Mouse (Mus musculus): ENCODE results near the gene Ccl3. TPM values are rescaled to one million over a fixed set of nuclear protein-coding genes. Genes with fewer than 3 reads are reported as not detected.

The Ccl3 gene
- polyA plus RNA-seq, 1 experiment = not detected

- H3K4me3 ChIP-seq (ENCODE audit: low read depth, low read length) = no peak within 1 kb of the TSS
- H3K36me3 ChIP-seq (ENCODE audit: control insufficient read depth, insufficient read depth, low read length, poor library complexity, severe bottlenecking) = no peaks in the 10 kb centered on the region
- no peaks in the 10 kb centered on the region for H3K27me3 ChIP-seq (ENCODE audit: control insufficient read depth, insufficient read depth, low read length, poor library complexity, severe bottlenecking)
- H3K4me1 ChIP-seq (ENCODE audit: control insufficient read depth, insufficient read depth, low read length) = no peaks in the 10 kb centered on the region
- TF ChIP-seq CTCF (IDR thresholded peaks at IDR 0.05; ENCODE audit: low read depth, low read length) (no peak), POLR2A (IDR thresholded peaks at IDR 0.05; ENCODE audit: insufficient read depth, low read length) (no peak), EP300 (IDR thresholded peaks at IDR 0.05; ENCODE audit: insufficient read depth, low read depth, low read length) (no peak)
- no peak within 1 kb of the TSS for H3K9ac ChIP-seq (ENCODE audit: low read depth, poor library complexity, severe bottlenecking)
- no peaks in the 10 kb centered on the region for H3K9me3 ChIP-seq (replicated peaks; ENCODE audit: control insufficient read depth, insufficient read depth, low read length, poor library complexity, severe bottlenecking)
- no peak within 1 kb of the TSS for H3K27ac ChIP-seq (ENCODE audit: insufficient read depth, low read length)
These were observed 13.0 kb upstream of the Ccl3 start, which contains the start of gene Ccl4 for GRCm38 (mm10) chr11:83662204-83662603. Gene Ccl4, plus strand, starts transcription at chr11:83662584.

GRCm38 (mm10) chr11:83658797-83659196 lies 9.6 kb upstream of the Ccl3 start:
- Histone ChIP-seq H3K9ac (ENCODE audit: low read depth, poor library complexity, severe bottlenecking) (no peak overlapping the region), H3K27ac (ENCODE audit: insufficient read depth, low read length) (no peak overlapping the region), H3K4me3 (ENCODE audit: low read depth, low read length) (no peak overlapping the region), H3K27me3 (ENCODE audit: control insufficient read depth, insufficient read depth, low read length, poor library complexity, severe bottlenecking) (no peaks in the 10 kb centered on the region; the same call in 1 of the 2 replicates), H3K36me3 (ENCODE audit: control insufficient read depth, insufficient read depth, low read length, poor library complexity, severe bottlenecking) (no peaks in the 10 kb centered on the region), H3K4me1 (ENCODE audit: control insufficient read depth, insufficient read depth, low read length) (no peaks in the 10 kb centered on the region), H3K9me3 (replicated peaks; ENCODE audit: control insufficient read depth, insufficient read depth, low read length, poor library complexity, severe bottlenecking) (no peaks in the 10 kb centered on the region)
- TF ChIP-seq EP300 (IDR thresholded peaks at IDR 0.05; ENCODE audit: insufficient read depth, low read depth, low read length) = no peak

GRCm38 (mm10) chr11:83657508-83657907 lies 8.4 kb upstream of the Ccl3 start:
- H3K27me3 ChIP-seq (ENCODE audit: control insufficient read depth, insufficient read depth, low read length, poor library complexity, severe bottlenecking) = no peaks in the 10 kb centered on the region; the same call in 1 of the 2 replicates
- no peaks in the 10 kb centered on the region for H3K36me3 ChIP-seq (ENCODE audit: control insufficient read depth, insufficient read depth, low read length, poor library complexity, severe bottlenecking)
- no peak overlapping the region for H3K27ac ChIP-seq (ENCODE audit: insufficient read depth, low read length)
- no peaks in the 10 kb centered on the region for H3K9me3 ChIP-seq (replicated peaks; ENCODE audit: control insufficient read depth, insufficient read depth, low read length, poor library complexity, severe bottlenecking)
- no peak for TF ChIP-seq CTCF (IDR thresholded peaks at IDR 0.05; ENCODE audit: low read depth, low read length)
- TF ChIP-seq EP300 (IDR thresholded peaks at IDR 0.05; ENCODE audit: insufficient read depth, low read depth, low read length) = no peak
- TF ChIP-seq POLR2A (IDR thresholded peaks at IDR 0.05; ENCODE audit: insufficient read depth, low read length) = no peak
- H3K4me1 ChIP-seq (ENCODE audit: control insufficient read depth, insufficient read depth, low read length) = no peaks in the 10 kb centered on the region
- no peak overlapping the region for H3K4me3 ChIP-seq (ENCODE audit: low read depth, low read length)
- no peak overlapping the region for H3K9ac ChIP-seq (ENCODE audit: low read depth, poor library complexity, severe bottlenecking)

- H3K27me3 ChIP-seq (ENCODE audit: control insufficient read depth, insufficient read depth, low read length, poor library complexity, severe bottlenecking) = no peaks in the 10 kb centered on the region; the same call in 1 of the 2 replicates
These were observed 5.5 kb upstream of the Ccl3 start for GRCm38 (mm10) chr11:83654606-83655005.

GRCm38 (mm10) chr11:83646356-83647149 lies 2.6 kb downstream of the Ccl3 start:
- Histone ChIP-seq H3K4me1 (ENCODE audit: control insufficient read depth, insufficient read depth, low read length) (no peaks in the 10 kb centered on the region), H3K27me3 (ENCODE audit: control insufficient read depth, insufficient read depth, low read length, poor library complexity, severe bottlenecking) (no peaks in the 10 kb centered on the region), H3K36me3 (ENCODE audit: control insufficient read depth, insufficient read depth, low read length, poor library complexity, severe bottlenecking) (no peaks in the 10 kb centered on the region), H3K27ac (ENCODE audit: insufficient read depth, low read length) (no peak overlapping the region), H3K9me3 (replicated peaks; ENCODE audit: control insufficient read depth, insufficient read depth, low read length, poor library complexity, severe bottlenecking) (no peaks in the 10 kb centered on the region), H3K4me3 (ENCODE audit: low read depth, low read length) (no peak overlapping the region), H3K9ac (ENCODE audit: low read depth, poor library complexity, severe bottlenecking) (no peak overlapping the region)
- TF ChIP-seq EP300 (IDR thresholded peaks at IDR 0.05; ENCODE audit: insufficient read depth, low read depth, low read length) (no peak), POLR2A (IDR thresholded peaks at IDR 0.05; ENCODE audit: insufficient read depth, low read length) (no peak), CTCF (IDR thresholded peaks at IDR 0.05; ENCODE audit: low read depth, low read length) (no peak)

More at GRCm38 (mm10) chr11:83654606-83655005, 5.5 kb upstream of the Ccl3 start:
- Histone ChIP-seq H3K4me3 (ENCODE audit: low read depth, low read length) (no peak overlapping the region), H3K9me3 (replicated peaks; ENCODE audit: control insufficient read depth, insufficient read depth, low read length, poor library complexity, severe bottlenecking) (no peaks in the 10 kb centered on the region), H3K27ac (ENCODE audit: insufficient read depth, low read length) (no peak overlapping the region), H3K9ac (ENCODE audit: low read depth, poor library complexity, severe bottlenecking) (no peak overlapping the region), H3K36me3 (ENCODE audit: control insufficient read depth, insufficient read depth, low read length, poor library complexity, severe bottlenecking) (no peaks in the 10 kb centered on the region), H3K4me1 (ENCODE audit: control insufficient read depth, insufficient read depth, low read length) (no peaks in the 10 kb centered on the region)
- TF ChIP-seq CTCF (IDR thresholded peaks at IDR 0.05; ENCODE audit: low read depth, low read length) (no peak), POLR2A (IDR thresholded peaks at IDR 0.05; ENCODE audit: insufficient read depth, low read length) (no peak), EP300 (IDR thresholded peaks at IDR 0.05; ENCODE audit: insufficient read depth, low read depth, low read length) (no peak)

GRCm38 (mm10) chr11:83645521-83645920 lies 3.6 kb downstream of the Ccl3 start, which contains the start of gene Rpl9-ps1:
Gene Rpl9-ps1, minus strand, starts transcription at chr11:83645621.
- Histone ChIP-seq H3K27ac (ENCODE audit: insufficient read depth, low read length) (no peak within 1 kb of the TSS), H3K36me3 (ENCODE audit: control insufficient read depth, insufficient read depth, low read length, poor library complexity, severe bottlenecking) (no peaks in the 10 kb centered on the region), H3K9me3 (replicated peaks; ENCODE audit: control insufficient read depth, insufficient read depth, low read length, poor library complexity, severe bottlenecking) (no peaks in the 10 kb centered on the region), H3K9ac (ENCODE audit: low read depth, poor library complexity, severe bottlenecking) (no peak within 1 kb of the TSS), H3K4me3 (ENCODE audit: low read depth, low read length) (no peak within 1 kb of the TSS), H3K4me1 (ENCODE audit: control insufficient read depth, insufficient read depth, low read length) (no peaks in the 10 kb centered on the region), H3K27me3 (ENCODE audit: control insufficient read depth, insufficient read depth, low read length, poor library complexity, severe bottlenecking) (no peaks in the 10 kb centered on the region)
- TF ChIP-seq POLR2A (IDR thresholded peaks at IDR 0.05; ENCODE audit: insufficient read depth, low read length) = no peak
- TF ChIP-seq EP300 (IDR thresholded peaks at IDR 0.05; ENCODE audit: insufficient read depth, low read depth, low read length) = no peak
- TF ChIP-seq CTCF (IDR thresholded peaks at IDR 0.05; ENCODE audit: low read depth, low read length) = no peak

All from ES-Bruce4 (cell line).